Mouse (Mus musculus) olfactory bulb, adult 2 months (tissue): ENCODE data around the gene Axin1. TPM values are rescaled to one million over a fixed set of nuclear protein-coding genes. Genes with fewer than 3 reads are reported as not detected.

Experiments used
- H3K27ac ChIP-seq: fragments of 200-500 bp; 2 replicates; pipeline ENCODE4 v1.5.1; 2012; ENCODE audit warnings: low read depth, low read length; ENCODE audit not compliant: insufficient read depth
- H3K4me1 ChIP-seq: fragments of 200-500 bp; 2 replicates; pipeline ENCODE4 v1.6.1; 2012; ENCODE audit warnings: low read length; ENCODE audit not compliant: control insufficient read depth, insufficient read depth
- H3K4me3 ChIP-seq: fragments of 200-500 bp; 2 replicates; pipeline ENCODE4 v1.5.1; 2012; ENCODE audit warnings: mild to moderate bottlenecking, low read depth, low read length, moderate library complexity; ENCODE audit not compliant: insufficient read depth
- CTCF ChIP-seq: fragments of 200-500 bp; IDR thresholded peaks from 2 replicates; pipeline ENCODE4 v1.5.1; 2012; ENCODE audit warnings: low read depth, mild to moderate bottlenecking, low read length, moderate library complexity; ENCODE audit not compliant: insufficient read depth
- POLR2A ChIP-seq: fragments of 200-500 bp; IDR thresholded peaks from 2 replicates; pipeline ENCODE4 v1.6.1; 2012; ENCODE audit warnings: mild to moderate bottlenecking, low read depth, low read length, moderate library complexity; ENCODE audit not compliant: insufficient read depth
- WGBS: fragments of 180-500 bp; shearing (Covaris S2); methylation state at CpG from one replicate; pipeline ENCODE4 v1.1.7; 2018; 5-methylcytosine and 5-hydroxymethylcytosine counted together
- polyA plus RNA-seq: library from polyadenylated mRNA; stranded (reverse); fragments of >200 nt; gene quantifications from 2 replicates; pipeline ENCODE4 v1.2.4, GENCODE M21; 2012; ENCODE audit warnings: low replicate concordance; ENCODE audit not compliant: missing spikeins, insufficient read depth, insufficient read length

The Axin1 gene
- polyA plus RNA-seq, 1 experiment, result not detected

DNA sequence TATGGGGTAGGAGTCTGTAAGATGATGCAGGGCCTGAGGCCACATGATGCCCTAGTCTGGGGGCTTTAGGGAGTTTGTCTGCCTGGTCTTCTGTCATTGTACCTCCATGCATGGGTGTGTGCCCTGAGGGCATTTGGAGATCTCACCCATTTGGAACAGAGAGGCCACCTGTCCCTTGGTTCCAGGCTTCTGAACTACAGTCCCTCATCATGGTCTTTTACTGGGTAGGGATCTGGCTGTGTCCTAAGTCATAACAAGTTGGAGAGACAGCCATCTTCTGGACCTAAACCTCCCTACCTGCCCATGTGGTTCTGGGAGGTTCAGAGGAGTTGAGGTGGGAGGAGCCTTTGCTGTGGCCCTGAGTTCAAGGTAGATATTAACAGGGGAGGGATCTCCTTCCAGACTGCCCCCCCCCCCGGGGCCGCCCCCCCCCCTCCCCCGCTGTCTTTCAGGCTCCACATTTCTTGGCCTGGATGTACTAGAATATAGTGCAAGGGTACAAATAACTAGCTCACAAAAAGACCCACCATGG is 22.5 kb upstream of the Axin1 start:
- Histone ChIP-seq H3K4me1 (peaks cover 19% of the 10 kb centered on the region), H3K4me3 (no peak overlapping the region), H3K27ac (no peak overlapping the region)
- TF ChIP-seq POLR2A (no peak), CTCF (no peak)
- 52% methylated on average over 3 of the region's 3 CpGs for WGBS

DNA sequence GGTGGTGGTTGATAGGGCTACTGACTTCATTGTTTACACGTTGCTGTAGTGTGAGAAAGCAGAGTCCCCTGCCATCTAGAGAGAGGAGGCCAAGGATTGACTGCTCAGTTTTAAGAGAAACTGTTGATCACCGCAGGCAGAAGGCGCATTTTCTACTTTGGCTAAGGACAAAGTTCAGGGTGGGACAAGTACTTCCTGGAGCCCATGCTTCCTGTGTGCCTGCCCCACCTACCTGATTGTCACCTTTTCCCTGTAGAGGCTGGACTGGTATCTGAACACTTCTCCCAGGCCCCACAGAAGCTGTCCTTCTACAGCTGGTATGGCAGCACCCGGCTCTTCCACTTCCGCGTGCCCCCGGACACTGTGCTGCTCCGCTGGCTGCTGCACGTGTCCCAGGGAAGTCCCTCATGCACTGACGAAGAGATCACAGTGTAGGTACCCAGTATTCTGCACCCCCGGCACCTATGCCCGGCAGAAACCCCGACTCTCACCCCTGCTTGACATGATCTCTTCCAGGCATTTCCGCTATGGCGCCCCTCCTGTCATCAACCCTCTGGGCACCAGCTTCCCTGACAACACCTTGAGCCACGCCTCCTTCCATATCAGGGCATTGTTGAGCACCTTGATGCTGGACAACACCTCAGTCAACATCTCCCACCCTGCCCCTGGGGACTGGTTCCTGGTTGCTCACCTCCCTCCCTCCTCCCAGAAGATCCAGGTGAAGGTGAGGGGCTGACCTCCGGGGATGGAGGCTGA is 21.8 kb upstream of the Axin1 start:
- 85% methylated on average over 17 of the region's 17 CpGs for WGBS
- peaks cover 19% of the 10 kb centered on the region for H3K4me1 ChIP-seq
- no peak overlapping the region for H3K27ac ChIP-seq
- no peak overlapping the region for H3K4me3 ChIP-seq
- no peak for TF ChIP-seq CTCF
- TF ChIP-seq POLR2A, result no peak

DNA sequence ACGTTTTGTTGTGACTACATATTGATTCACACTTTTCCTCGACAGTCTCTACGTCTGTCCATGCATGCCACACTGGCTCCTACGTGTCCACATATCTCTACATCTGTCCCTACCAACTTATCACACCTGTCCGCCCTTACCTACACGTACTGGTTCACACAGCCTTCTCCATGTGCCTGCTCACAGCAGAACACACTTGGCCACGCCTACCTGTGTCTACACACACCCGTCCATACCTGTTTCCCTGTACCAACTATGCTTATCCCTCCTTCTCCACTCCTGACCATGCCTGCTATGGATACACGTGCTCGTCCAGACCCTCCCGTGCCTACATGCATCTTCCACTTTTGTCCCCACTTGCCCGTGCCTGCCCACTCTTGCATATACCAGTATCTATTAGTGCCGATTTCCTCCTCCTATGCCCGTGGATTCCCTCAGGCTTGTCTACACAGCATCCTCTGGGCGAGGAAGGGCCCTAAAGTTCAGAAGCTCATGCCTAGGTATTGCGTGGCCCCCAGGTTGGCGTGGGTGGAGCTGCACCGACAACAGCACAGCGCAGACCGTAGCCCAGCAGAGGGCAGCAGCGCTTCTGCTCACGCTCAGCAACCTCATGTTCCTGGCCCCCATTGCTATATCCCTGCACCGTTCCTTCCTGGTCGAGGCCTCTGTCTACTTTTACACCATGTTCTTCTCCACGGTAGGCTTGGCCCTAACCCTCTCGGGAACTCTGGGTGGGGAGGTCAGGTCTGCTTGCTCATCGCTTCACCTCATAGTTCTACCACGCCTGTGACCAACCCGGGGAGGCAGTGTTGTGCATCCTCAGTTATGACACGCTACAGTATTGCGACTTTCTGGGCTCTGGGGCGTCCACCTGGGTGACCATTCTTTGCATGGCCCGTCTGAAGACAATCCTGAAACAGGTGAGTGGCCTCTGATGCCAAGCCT is 18.4 kb upstream of the Axin1 start:
- Histone ChIP-seq H3K4me1 (peaks cover 23% of the 10 kb centered on the region), H3K27ac (no peak overlapping the region), H3K4me3 (no peak overlapping the region)
- WGBS, result 43% methylated on average over 33 of the region's 33 CpGs
- TF ChIP-seq POLR2A (no peak), CTCF (peak; percentile 61)

DNA sequence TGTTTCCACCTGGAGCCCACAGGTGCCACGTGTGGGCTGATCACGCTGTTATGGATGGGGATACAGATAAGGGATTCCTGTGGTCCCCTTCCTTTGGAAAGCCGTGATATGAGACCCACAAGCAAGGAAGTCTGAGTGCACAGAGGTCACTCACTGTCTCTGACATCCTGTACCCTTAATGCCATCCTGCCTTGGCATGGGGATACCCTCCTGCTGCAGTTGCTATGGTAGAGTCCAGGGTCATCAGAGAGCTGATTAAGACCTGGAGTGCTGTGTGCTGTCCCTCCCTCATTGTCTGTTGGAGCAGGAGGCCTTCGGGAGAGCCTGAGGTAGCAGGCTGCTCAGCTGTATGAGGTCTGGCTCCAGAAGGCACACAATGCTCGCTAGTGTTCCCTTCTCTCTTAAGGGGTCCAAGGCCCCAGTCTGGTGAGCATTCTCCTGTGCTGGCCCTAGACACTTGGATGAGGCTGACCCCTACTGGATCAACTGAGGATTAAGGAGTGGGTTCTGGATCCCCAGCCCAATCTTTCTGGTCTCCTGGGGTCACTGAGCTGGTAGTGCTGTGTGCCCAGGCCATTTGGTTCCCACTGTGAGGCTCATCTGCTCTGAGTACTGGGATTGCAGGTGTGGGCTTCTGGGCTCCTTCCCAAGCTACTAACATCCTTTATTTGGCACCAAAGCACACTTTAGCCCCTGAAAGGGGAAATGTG is 15.9 kb upstream of the Axin1 start:
- peaks cover 27% of the 10 kb centered on the region for H3K4me1 ChIP-seq
- no peak overlapping the region for H3K4me3 ChIP-seq
- TF ChIP-seq CTCF (no peak), POLR2A (no peak)
- H3K27ac ChIP-seq, result no peak overlapping the region
- 64% methylated on average over 5 of the region's 5 CpGs for WGBS

DNA sequence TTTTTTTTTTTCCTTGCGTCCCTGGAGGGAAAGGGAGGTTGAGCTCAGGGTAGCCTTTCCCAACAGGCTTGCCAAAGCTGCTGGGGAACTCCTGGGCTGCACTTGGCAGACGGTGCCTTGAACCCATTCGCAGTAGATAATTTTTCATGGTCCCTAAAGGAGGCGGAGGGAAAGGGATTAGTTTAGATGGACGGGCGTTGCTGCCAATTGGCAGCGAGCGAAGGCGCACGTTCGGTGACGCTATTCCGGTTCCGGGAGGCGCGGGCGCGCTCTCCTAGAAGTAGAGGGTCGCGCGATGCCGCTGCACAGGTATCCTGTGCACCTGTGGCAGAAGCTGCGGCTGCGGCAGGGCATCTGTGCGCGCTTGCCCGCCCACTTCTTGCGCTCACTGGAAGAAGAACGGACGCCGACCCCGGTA is 15.2 kb upstream of the Axin1 start, which contains the start of gene Mrpl28:
Gene Mrpl28, plus strand, starts transcription at position 234 of the 418 bp plus-strand sequence.
- Histone ChIP-seq H3K4me1 (peaks cover 27% of the 10 kb centered on the region), H3K4me3 (peak within 1 kb of the TSS; percentile 61), H3K27ac (no peak within 1 kb of the TSS)
- TF ChIP-seq CTCF (no peak), POLR2A (peak; percentile 99)
- under 1% methylated on average over 32 of the region's 32 CpGs for WGBS

DNA sequence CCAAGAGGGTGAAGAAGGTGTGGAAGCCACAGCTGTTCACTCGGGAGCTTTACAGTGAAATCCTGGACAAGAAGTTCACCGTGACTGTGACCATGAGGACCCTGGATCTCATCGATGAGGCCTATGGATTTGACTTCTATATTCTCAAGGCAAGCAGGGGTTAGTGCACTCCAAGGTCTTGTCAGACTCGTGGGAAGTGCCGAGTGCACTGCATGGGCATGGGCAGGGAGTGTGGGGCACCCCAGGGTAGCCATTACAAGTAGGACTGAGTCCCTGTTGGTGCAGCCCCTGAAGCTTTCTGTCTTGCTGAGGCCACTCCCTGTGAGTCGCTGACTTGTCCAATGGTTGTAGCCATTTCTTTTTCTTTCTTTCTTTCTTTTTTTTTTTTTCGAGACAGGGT is 13.9 kb upstream of the Axin1 start:
- peak overlapping the region; percentile 14 for H3K4me3 ChIP-seq
- no peak overlapping the region for H3K27ac ChIP-seq
- TF ChIP-seq CTCF, result no peak
- no peak for TF ChIP-seq POLR2A
- H3K4me1 ChIP-seq, result peaks cover 27% of the 10 kb centered on the region
- WGBS, result 89% methylated on average over 7 of the region's 7 CpGs

DNA sequence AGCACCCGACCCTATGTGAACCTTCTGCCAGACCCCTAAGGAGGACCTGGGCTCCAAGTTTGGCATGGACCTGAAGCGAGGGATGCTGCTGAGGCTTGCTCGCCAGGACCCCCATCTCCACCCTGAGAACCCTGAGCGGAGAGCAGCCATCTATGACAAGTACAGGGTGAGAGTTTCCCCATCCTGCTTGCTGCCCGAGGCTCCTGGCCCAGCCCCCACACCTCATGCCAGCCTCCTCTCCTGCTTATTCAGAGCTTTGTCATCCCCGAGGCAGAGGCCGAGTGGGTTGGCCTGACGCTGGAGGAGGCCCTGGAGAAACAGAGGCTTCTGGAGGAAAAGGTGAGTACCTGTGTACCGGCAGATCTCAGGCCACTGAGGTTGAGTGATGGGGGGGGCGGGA is 13.3 kb upstream of the Axin1 start:
- H3K4me1 ChIP-seq, result peaks cover 23% of the 10 kb centered on the region
- TF ChIP-seq CTCF (no peak), POLR2A (no peak)
- no peak overlapping the region for H3K4me3 ChIP-seq
- WGBS, result 80% methylated on average over 10 of the region's 10 CpGs
- H3K27ac ChIP-seq, result no peak overlapping the region

DNA sequence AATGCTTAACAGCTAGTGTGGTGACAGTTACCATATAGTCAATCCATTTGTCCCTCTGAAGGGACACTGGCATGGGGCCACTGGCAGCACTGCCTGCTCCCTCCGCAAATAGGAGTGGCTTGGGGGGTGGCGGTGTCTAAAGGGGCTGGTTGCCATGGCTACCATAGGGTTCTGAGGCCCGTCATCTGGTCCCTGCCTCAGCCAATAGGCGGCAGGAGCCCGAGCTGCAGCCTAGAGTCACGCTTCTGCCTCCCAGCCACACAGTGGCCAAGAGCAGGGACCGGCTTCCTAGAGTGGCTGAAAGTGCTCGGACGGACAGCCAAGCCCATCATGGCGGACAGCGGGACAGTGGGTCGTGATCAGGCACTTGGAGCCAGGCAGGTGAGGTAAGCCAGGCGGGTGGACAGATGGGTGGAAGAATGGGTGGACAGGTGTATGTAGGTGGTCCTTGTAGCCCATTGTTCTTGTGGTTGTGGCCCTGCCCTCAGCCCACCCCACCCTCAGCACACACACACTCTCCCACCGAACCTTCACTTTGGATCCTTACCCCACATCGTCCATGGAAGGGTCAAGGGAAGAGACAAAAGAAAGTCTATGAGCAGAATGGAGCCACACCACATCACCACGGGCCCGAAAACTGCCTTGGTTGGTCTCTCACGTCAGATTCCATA is 7.3 kb upstream of the Axin1 start:
- TF ChIP-seq CTCF, result no peak
- no peak for TF ChIP-seq POLR2A
- WGBS, result 80% methylated on average over 18 of the region's 18 CpGs
- no peaks in the 10 kb centered on the region for H3K4me1 ChIP-seq
- no peak overlapping the region for H3K27ac ChIP-seq
- no peak overlapping the region for H3K4me3 ChIP-seq
